In genomic region chr1:34837951-34838689, GRCm38 (mm10) we compare ENCODE assay signal across 18 mouse cellular contexts. TPM values are rescaled to one million over a fixed set of nuclear protein-coding genes. Genes with fewer than 3 reads are reported as not detected.
DNase-seq lines count a peak whose midpoint lies in the region; ATAC-seq lines count a peak whose summit lies in the region.
"Had no signal": no experiment of that assay in that cellular context is flagged by ENCODE, and none has a peak within 500 bp of the region (broad histone marks: within the 10 kb centered on the region; RNA-seq: fewer than 3 reads in every experiment).

No protein-coding gene starts in this region.

- H3K4me1 ChIP-seq in hindbrain, embryonic 13.5 days (replicated peaks) = peaks cover 56% of the 10 kb centered on the region
- peaks cover 35% of the 10 kb centered on the region for H3K4me1 ChIP-seq in hindbrain, embryonic 10.5 days (replicated peaks)

- H3K9ac ChIP-seq in hindbrain, embryonic 13.5 days = peak overlapping the region; percentile 29; the same call in 1 of the 2 replicates
- H3K9ac ChIP-seq: embryonic facial prominence, embryonic 13.5 days; liver, embryonic 14.5 days; midbrain, embryonic 13.5 days had no signal

- ATAC-seq in hindbrain, embryonic 13.5 days (ENCODE audit: low FRiP score) = no peak
- ATAC-seq in hematopoietic stem cell, adult 5-6 weeks (replicated peaks in 1 of 2; ENCODE audit: insufficient read depth in 1 of 2, low FRiP score in 2 of 2, low TSS enrichment in 1 of 2, low read depth in 1 of 2, poor library complexity in 2 of 2, severe bottlenecking in 2 of 2) = peak; percentile 41 to 53; a peak in 3 of 4 replicates
- ATAC-seq: midbrain, embryonic 13.5 days had no signal

- H3K27me3 ChIP-seq in hindbrain, embryonic 13.5 days = no peaks in the 10 kb centered on the region
- H3K27me3 ChIP-seq in hindbrain, embryonic 10.5 days (ENCODE audit: insufficient read depth, poor library complexity, severe bottlenecking) = no peaks in the 10 kb centered on the region
- H3K27me3 ChIP-seq: embryonic facial prominence, embryonic 13.5 days; midbrain, embryonic 13.5 days had no signal

- 61% methylated on average over 6 of the region's 6 CpGs for WGBS in hindbrain, embryonic 13.5 days
- 66% methylated on average over 6 of the region's 6 CpGs for WGBS in hindbrain, embryonic 10.5 days

- no peak overlapping the region for H3K27ac ChIP-seq in hindbrain, embryonic 13.5 days
- H3K27ac ChIP-seq in hindbrain, embryonic 10.5 days = no peak overlapping the region
- H3K27ac ChIP-seq: embryonic facial prominence, embryonic 13.5 days; liver, embryonic 14.5 days; midbrain, embryonic 13.5 days had no signal

- no peak for DNase-seq in hindbrain, embryonic 10.5 days (ENCODE audit: low spot score)
- DNase-seq in A20 (ENCODE audit: low read depth, low spot score) (peak; percentile 61), ES-CJ7 (ENCODE audit: low read depth, low spot score) (peak; percentile 59)
- DNase-seq in cerebellum, postnatal 4 days (ENCODE audit: low spot score in 2 of 2) = no peak
- no peak for DNase-seq in urinary bladder, postnatal 14 days (ENCODE audit: low spot score)
- no peak for DNase-seq in urinary bladder, postnatal 4 days (ENCODE audit: low spot score in 2 of 2)
- DNase-seq: adrenal gland, adult 2 months; cerebellum, adult 11-12 months; cerebellum, postnatal 36 days; heart, adult 18-20 months; kidney, adult 9 months; lung, postnatal 14 days; right cerebral cortex, postnatal 14 days had no signal

- H3K36me3 ChIP-seq in hindbrain, embryonic 13.5 days = peaks cover 21% of the 10 kb centered on the region
- peaks cover 52% of the 10 kb centered on the region for H3K36me3 ChIP-seq in hindbrain, embryonic 10.5 days

- no peak overlapping the region for H3K4me3 ChIP-seq in hindbrain, embryonic 13.5 days
- H3K4me3 ChIP-seq in hindbrain, embryonic 10.5 days = no peak overlapping the region
- H3K4me3 ChIP-seq: embryonic facial prominence, embryonic 13.5 days; midbrain, embryonic 13.5 days had no signal

- H3K4me2 ChIP-seq in hindbrain, embryonic 13.5 days = no peak overlapping the region
- H3K4me2 ChIP-seq: embryonic facial prominence, embryonic 13.5 days had no signal

- H3K9me3 ChIP-seq in hindbrain, embryonic 13.5 days = no peaks in the 10 kb centered on the region
- no peaks in the 10 kb centered on the region for H3K9me3 ChIP-seq in hindbrain, embryonic 10.5 days
- H3K9me3 ChIP-seq: embryonic facial prominence, embryonic 13.5 days; midbrain, embryonic 13.5 days had no signal

RNA-seq across cellular contexts. Expression of gene Fam168b, which starts 4.7 kb away (rescaled TPM):
- polyA plus RNA-seq in hindbrain, embryonic 13.5 days (2015; fragmentation: Nextera tagmentation; extraction: Ambion mirVana) = 124 and 127 TPM in 2 replicates
- polyA plus RNA-seq in hindbrain, embryonic 10.5 days (2016; fragmentation: Nextera tagmentation; extraction: Ambion mirVana) = 119 and 142 TPM in 2 replicates
- 83.2 and 94.6 TPM in 2 replicates for total RNA-seq in hematopoietic stem cell, adult 5-6 weeks (2017)

RNA-seq across cellular contexts. Expression of gene Plekhb2, which starts 11.7 kb away (rescaled TPM):
- 68.7 and 71.8 TPM in 2 replicates for polyA plus RNA-seq in hindbrain, embryonic 13.5 days (2015; fragmentation: Nextera tagmentation; extraction: Ambion mirVana)
- polyA plus RNA-seq in hindbrain, embryonic 10.5 days (2016; fragmentation: Nextera tagmentation; extraction: Ambion mirVana) = 45.6 and 57.9 TPM in 2 replicates
- total RNA-seq in hematopoietic stem cell, adult 5-6 weeks (2017) = 23.7 and 25.8 TPM in 2 replicates

Comparison
In these comparisons a context has a peak if more than half of its experiments do, and no peak if none do; other contexts are left out.
1. DNase-seq: peak in A20 (single experiment) and ES-CJ7 (single experiment); none in hindbrain, embryonic 10.5 days (single experiment), cerebellum, postnatal 4 days (0 of 2), urinary bladder, postnatal 14 days (single experiment) and urinary bladder, postnatal 4 days (0 of 2).